Mouse (Mus musculus): ENCODE measurements around the gene Apbb2.

Gene Apbb2

DNA sequence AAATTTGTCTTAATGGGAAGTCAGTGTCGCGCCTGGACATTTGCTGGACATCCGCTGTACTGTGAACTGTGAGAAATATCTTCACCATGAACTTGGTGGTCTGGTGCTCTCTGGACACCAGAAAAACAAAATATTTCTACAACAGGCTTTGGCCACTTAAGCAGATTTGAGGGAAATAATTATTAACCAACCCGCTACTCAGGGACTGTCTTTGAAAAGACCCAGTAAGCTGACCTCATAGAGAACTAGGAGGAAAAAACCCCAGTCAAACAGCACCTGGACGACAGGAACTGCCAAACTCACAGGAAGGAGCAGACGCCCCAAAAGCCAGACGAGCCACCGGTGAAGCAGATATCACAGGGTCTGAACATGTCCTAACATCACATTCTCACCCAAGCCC lies 18.2 kb downstream of the Apbb2 start:
- DNase-seq, result no peak

GRCm38 (mm10) chr5:66599888-66600287 lies 18.7 kb downstream of the Apbb2 start:
- DNase-seq, result no peak

GRCm38 (mm10) chr5:66596296-66596695 lies 22.3 kb downstream of the Apbb2 start:
- no peak for DNase-seq

DNA sequence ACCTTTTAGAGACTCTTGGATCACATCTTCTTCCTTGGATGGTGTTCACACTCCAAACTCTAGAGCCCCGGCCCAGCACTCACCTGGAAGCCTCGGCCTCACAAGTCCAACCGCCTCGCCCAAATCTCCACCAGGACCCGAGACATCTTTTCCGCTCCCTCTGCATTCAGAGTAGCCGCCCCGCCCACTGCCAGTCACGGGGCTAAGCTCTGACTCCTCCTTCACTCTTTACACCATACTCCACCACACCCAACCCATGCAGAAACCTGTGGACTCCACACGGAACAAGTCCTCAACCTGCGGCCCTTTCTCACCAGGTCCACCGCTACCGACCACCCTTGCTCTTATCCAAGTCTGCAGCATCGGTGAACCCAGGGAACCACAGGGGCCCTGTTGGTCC lies 23.7 kb downstream of the Apbb2 start:
- no peak for DNase-seq

DNA sequence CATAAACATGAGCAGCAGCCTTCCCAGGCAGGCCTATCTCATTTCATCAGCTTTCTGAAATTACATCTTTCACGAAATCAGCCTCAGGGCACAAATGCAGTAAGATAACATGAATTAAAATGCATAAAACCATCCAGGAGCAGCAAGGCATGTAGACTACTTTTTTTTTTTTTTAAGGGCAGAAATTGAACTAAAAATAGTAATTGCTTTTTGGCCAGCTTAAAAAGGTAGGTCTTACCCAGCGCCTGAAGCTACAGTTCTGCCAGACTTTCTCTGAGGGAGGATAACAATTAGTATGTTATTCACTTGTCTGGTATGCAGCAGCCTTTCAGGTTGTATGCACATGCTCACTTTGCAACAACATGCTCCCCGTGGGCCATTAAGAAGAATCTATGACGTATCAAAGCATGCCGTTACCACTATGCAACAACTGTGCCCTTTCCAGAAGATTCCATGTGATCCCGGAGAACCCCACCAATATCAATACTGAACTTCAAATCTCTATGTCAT lies 32.3 kb downstream of the Apbb2 start:
- no peak for DNase-seq

DNA sequence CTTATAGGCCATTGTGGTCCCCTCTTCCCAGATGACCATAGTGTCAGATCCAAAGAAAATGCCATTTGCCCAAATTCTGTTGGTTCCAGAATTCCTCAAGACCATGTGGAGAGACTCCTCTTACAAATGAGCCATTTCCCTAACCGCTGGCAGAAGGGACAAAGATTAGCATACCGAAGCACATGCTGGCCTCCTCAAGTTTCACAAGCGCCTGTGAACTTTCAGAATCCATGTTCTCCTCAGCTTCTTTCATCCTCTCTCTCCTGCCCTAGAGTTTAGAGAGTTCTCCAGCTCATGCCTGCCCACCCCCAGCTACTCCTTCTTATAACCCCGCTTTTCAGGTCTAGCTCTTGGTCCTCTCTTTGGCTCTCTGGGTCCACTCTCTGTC lies 35.6 kb downstream of the Apbb2 start:
- DNase-seq, result no peak

- DNase-seq, result peak; percentile 53
Measured at GRCm38 (mm10) chr5:66582281-66583018, 36.1 kb downstream of the Apbb2 start.

GRCm38 (mm10) chr5:66579066-66579465 lies 39.5 kb downstream of the Apbb2 start:
- no peak for DNase-seq

DNA sequence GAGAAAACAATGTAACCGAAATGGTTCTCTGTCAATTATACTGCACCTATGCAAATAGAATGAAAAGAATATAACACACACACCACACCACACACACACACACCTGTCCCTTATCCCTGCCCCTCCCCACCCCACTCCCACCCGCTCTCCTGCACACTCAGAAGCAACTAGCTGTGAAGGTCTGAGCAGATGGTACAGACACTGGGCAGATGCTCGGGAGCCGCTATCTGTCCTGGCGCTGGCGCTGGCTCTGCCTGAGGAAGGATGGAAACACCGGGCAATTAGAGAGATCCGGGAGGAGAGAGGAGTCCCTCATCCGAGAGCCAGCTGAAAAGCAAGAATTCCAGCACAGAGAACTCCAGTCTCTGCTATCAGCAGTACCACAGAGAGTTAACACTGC lies 42.3 kb downstream of the Apbb2 start:
- no peak for DNase-seq

GRCm38 (mm10) chr5:66575148-66575547 lies 43.4 kb downstream of the Apbb2 start:
- peak; percentile 59 for DNase-seq

DNA sequence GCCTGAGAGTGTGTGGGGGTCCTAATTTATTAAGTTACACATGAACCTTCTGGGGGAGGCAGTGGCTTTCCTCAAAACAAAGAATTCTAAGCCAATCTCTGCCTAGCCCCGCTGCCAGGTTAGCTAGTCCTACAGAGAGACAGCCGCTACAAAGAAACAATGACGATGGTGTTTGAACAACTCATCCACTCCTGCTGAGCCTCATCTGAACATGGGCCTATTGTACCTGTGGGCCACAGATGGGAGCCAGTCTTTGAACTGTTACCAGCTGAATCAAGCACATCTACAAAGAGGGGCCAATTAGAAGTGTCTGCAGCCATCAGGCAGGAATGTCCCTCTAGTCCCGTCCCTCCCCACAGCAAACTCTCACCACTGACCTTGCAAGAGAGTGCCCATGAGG lies 45.3 kb downstream of the Apbb2 start:
- no peak for DNase-seq

- no peak for DNase-seq
Measured at GRCm38 (mm10) chr5:66572086-66572855, 46.3 kb downstream of the Apbb2 start.

DNA sequence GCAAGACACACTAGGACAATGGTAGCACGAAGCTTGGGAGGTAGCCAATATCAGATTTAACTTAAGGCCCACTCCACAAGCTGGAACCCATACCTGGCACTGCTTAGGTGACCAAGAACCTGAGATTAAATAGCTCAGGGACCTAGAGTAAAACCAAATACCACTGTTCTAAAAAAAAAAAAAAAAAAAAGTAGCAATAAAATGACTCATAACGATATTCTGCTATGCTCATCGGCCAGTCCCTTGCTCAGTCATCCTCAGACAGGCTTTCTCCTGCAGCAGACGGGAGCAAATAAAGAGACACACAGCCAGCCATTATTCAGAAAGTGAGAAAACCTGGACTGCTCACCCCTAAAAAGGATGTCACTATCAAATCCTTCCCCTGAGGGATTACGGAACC lies 47.9 kb downstream of the Apbb2 start:
- DNase-seq, result no peak

DNA sequence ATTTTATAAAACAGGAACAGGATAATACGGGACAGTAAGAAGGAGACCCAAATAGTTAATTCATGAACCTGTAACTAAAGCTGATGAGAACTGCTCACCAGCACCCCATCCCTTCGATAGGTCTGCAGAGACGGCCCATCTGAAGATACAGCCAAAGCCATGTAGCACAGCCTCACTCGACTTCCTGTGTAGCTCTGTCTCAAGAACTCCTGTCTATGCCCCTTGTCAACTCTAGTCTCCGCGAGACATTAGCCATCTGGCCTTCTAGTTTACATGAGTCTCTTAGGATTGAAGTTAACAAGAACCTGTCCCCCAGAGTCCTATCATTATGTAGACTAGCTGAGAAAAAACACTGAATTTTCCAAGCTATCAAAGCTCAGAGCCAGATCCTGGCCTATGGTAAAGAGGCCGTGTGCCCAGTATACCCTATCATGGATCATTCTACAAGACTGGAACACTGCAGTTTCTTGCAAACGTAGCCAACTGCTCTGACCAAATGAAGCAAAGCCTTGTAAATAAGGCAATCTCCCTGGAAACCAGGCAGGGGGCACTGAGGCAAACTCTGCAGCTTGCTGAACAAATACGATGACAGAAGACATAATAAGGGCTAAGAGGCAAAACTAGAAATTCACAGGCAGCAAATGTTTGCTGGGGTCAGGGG lies 49.3 kb downstream of the Apbb2 start:
- no peak for DNase-seq

GRCm38 (mm10) chr5:66568002-66568401 lies 50.6 kb downstream of the Apbb2 start:
- no peak for DNase-seq

GRCm38 (mm10) chr5:66567424-66567823 lies 51.2 kb downstream of the Apbb2 start:
- no peak for DNase-seq

- no peak for DNase-seq
Measured at GRCm38 (mm10) chr5:66559591-66560175, 58.9 kb downstream of the Apbb2 start.

DNA sequence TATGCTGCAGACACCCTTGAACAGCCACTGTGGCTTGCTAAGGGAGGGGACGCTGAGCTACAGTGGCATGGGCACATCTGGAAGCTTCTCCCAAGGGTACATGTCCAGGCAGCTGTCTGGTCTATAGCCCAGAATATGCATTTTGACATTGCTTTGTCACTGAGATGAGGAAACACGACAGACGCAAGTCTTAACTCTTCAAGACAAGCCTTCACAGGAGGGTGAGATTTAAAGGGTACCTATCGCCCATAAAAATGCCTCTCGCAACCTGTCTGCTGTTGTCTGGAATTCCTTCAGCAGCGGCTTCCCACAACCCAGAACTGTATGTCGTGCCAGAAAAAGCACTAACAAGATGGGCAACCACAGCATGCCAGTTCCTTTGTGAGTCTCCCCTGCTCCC lies 60.5 kb downstream of the Apbb2 start:
- DNase-seq, result no peak

GRCm38 (mm10) chr5:66553933-66554332 lies 64.7 kb downstream of the Apbb2 start:
- no peak for DNase-seq

GRCm38 (mm10) chr5:66552246-66552645 lies 66.3 kb downstream of the Apbb2 start:
- DNase-seq, result no peak

DNA sequence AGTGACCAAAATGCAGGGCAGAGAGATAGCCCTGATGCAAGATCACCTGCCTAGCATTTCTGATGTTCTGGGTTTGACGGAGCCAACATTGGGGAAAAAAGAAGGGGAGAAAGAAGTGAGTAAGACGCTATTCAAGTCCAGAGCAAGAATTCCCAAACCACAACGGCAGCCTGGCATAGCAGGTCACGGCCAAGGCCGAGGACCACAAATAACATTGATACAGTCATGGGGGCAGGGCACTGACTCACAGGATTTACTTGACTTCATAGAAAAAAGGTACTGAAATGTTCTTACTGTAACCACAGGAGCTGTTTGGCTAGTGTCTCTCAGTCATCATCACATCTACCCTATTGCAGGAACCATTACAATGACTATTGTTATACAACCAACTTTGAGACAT lies 68.3 kb downstream of the Apbb2 start:
- no peak for DNase-seq

- DNase-seq, result no peak
Measured at GRCm38 (mm10) chr5:66549691-66550090, 68.9 kb downstream of the Apbb2 start.

DNA sequence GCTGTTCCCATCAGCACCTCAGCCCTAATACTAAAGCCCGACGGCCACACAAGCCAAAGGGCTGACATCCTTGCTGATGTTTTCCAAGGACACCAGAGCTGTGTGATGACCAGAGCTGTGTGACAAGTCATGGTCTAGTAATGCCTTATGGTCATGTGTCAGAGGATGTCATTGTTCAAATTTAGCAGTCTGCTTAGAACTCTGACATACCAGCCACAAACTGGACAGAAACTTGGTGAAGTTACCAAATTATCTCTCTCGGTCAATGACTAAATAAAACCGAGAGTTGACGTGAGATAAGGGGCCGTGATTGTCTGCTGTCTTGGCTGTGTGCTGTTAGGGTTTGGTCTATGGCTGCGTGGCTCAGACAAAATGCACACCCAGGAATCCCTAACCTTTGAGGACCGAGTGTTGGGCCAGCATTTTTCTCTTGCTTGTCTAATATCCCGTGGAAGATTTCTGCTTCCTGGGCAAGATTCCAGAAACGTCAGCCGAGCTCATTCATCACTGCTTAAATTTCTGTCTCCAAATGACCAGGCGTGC lies 71.5 kb downstream of the Apbb2 start:
- DNase-seq, result peak; percentile 87

Measured in kidney, postnatal 10 days (tissue).